Mouse (Mus musculus): Measurements from ENCODE around the gene Eif5.

DNA sequence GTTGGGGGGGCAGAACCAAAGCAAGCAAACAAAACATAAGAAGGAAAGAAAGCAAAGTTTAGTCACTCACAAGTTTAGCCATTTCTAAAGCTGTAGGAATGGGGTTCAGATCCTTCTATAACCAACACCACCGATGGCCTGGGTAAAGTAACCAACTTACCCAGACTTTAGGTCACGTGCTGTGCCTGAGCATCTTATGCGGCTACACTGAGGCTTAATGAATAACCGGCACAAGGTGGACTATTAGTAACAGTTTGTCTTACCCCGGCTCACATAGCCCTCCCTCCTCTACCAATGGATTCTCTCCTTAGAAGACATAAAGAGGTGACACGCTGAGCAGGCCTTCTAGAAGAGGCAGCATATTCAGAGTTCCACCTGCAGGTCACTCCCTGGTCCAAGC, 35.5 kb downstream of the Eif5 start:
- no peak for TF ChIP-seq POLR2A (IDR thresholded peaks at IDR 0.05; ENCODE audit: insufficient read depth, low read depth, low read length)
- TF ChIP-seq CTCF (IDR thresholded peaks at IDR 0.05) = no peak
